Mouse (Mus musculus) liver, embryonic 13.5 days (tissue): ENCODE measurements at regions not wholly inside any gene's neighbourhood (a gene's known extent, or its start where the extent isn't known, plus 50 kb on each side); places are given as distances from the start of the nearest gene placed in this dataset.
A peak's percentile ranks its signal among the peaks of the same experiment; 100 is the strongest.

Source experiments
- ATAC-seq: fragments of 200-750 bp; cut with Nextera tagmentation; 2 replicates; pipeline ENCODE4 v1.8.0; 2017; ENCODE audit warnings: low read depth, mild to moderate bottlenecking, moderate number of reproducible peaks, moderate library complexity
- DNase-seq: peaks from one replicate; pipeline ENCODE4 v3.0.0; 2022
- H3K27ac ChIP-seq: fragments of 300-500 bp; sonication (generic); 2 replicates; pipeline ENCODE4 v1.5.1; 2015; ENCODE audit warnings: moderate library complexity, mild to moderate bottlenecking, inconsistent platforms
- H3K27me3 ChIP-seq: fragments of 300-500 bp; sonication (generic); 2 replicates; pipeline ENCODE4 v1.6.1; 2015; ENCODE audit warnings: mild to moderate bottlenecking, inconsistent platforms
- H3K36me3 ChIP-seq: fragments of 300-500 bp; sonication (generic); 2 replicates; pipeline ENCODE4 v1.6.1; 2015; ENCODE audit warnings: mild to moderate bottlenecking, inconsistent platforms
- H3K4me1 ChIP-seq: fragments of 300-500 bp; sonication (generic); replicated peaks from 2 replicates; pipeline ENCODE4 v1.6.1; 2015; ENCODE audit warnings: inconsistent platforms
- H3K4me2 ChIP-seq: fragments of 300-500 bp; sonication (generic); 2 replicates; pipeline ENCODE4 v1.6.1; 2015; ENCODE audit warnings: inconsistent platforms, mild to moderate bottlenecking, moderate library complexity
- H3K4me3 ChIP-seq: fragments of 300-500 bp; sonication (generic); replicated peaks from 2 replicates; pipeline ENCODE4 v1.5.1; 2015; ENCODE audit warnings: mild to moderate bottlenecking, inconsistent platforms
- H3K9ac ChIP-seq: fragments of 300-500 bp; sonication (generic); 2 replicates; pipeline ENCODE4 v1.6.1; 2015; ENCODE audit warnings: mild to moderate bottlenecking, inconsistent platforms
- H3K9me3 ChIP-seq: fragments of 300-500 bp; sonication (generic); replicated peaks from 2 replicates; pipeline ENCODE4 v1.6.1; 2016; ENCODE audit warnings: inconsistent platforms
- WGBS: fragments of 180-500 bp; shearing (Covaris S2); methylation state at CpG from one replicate; pipeline ENCODE4 v1.1.7; 2015; ENCODE audit not compliant: insufficient replicate concordance; 5-methylcytosine and 5-hydroxymethylcytosine counted together

- 44% methylated on average over 2 of the region's 2 CpGs for WGBS
- Histone ChIP-seq H3K27ac (no peak overlapping the region), H3K4me3 (no peak overlapping the region), H3K27me3 (no peaks in the 10 kb centered on the region), H3K36me3 (no peaks in the 10 kb centered on the region), H3K9me3 (no peaks in the 10 kb centered on the region), H3K4me1 (no peaks in the 10 kb centered on the region; the same call in 1 of the 2 replicates), H3K4me2 (no peak overlapping the region), H3K9ac (no peak overlapping the region)
- ATAC-seq (no peak), DNase-seq (no peak)
Observed at GRCm38 (mm10) chr8:103409121-103409551, 623.7 kb upstream of the Cdh11 start.

- DNase-seq = no peak
- no peaks in the 10 kb centered on the region; the same call in 1 of the 2 replicates for H3K4me1 ChIP-seq
- WGBS = 56% methylated on average over 7 of the region's 7 CpGs
- no peaks in the 10 kb centered on the region for H3K27me3 ChIP-seq
- H3K4me3 ChIP-seq = no peak overlapping the region
- ATAC-seq = no peak
- no peaks in the 10 kb centered on the region for H3K36me3 ChIP-seq
- no peak overlapping the region for H3K4me2 ChIP-seq
- H3K9me3 ChIP-seq = no peaks in the 10 kb centered on the region
- no peak overlapping the region for H3K27ac ChIP-seq
- no peak overlapping the region for H3K9ac ChIP-seq
Observed at GRCm38 (mm10) chr8:103412731-103413130, 627.3 kb upstream of the Cdh11 start.

GRCm38 (mm10) chr8:103413589-103414575, 628.4 kb upstream of the Cdh11 start:
- DNase-seq = no peak
- Histone ChIP-seq H3K27ac (peak overlapping the region; percentile 23; the same call in 1 of the 2 replicates), H3K36me3 (no peaks in the 10 kb centered on the region)

GRCm38 (mm10) chr8:103422313-103422973, 637.0 kb upstream of the Cdh11 start:
- DNase-seq (no peak), ATAC-seq (no peak)
- no peaks in the 10 kb centered on the region for H3K27me3 ChIP-seq
- no peaks in the 10 kb centered on the region for H3K36me3 ChIP-seq
- WGBS = 57% methylated on average over 2 of the region's 2 CpGs
- no peak overlapping the region for H3K4me3 ChIP-seq
- no peaks in the 10 kb centered on the region for H3K4me1 ChIP-seq
- no peak overlapping the region for H3K9ac ChIP-seq
- H3K4me2 ChIP-seq = no peak overlapping the region
- H3K9me3 ChIP-seq = no peaks in the 10 kb centered on the region
- no peak overlapping the region for H3K27ac ChIP-seq

More at GRCm38 (mm10) chr8:103413589-103414575, 628.4 kb upstream of the Cdh11 start:
- Histone ChIP-seq H3K4me3 (no peak overlapping the region), H3K27me3 (no peaks in the 10 kb centered on the region), H3K4me2 (no peak overlapping the region), H3K9ac (no peak overlapping the region), H3K4me1 (no peaks in the 10 kb centered on the region; the same call in 1 of the 2 replicates), H3K9me3 (no peaks in the 10 kb centered on the region)
- ATAC-seq = peak; percentile 43; the same call in 1 of the 2 replicates
- 48% methylated on average over 11 of the region's 11 CpGs for WGBS

GRCm38 (mm10) chr8:103425967-103426366, 640.5 kb upstream of the Cdh11 start:
- DNase-seq (no peak), ATAC-seq (no peak)

DNA sequence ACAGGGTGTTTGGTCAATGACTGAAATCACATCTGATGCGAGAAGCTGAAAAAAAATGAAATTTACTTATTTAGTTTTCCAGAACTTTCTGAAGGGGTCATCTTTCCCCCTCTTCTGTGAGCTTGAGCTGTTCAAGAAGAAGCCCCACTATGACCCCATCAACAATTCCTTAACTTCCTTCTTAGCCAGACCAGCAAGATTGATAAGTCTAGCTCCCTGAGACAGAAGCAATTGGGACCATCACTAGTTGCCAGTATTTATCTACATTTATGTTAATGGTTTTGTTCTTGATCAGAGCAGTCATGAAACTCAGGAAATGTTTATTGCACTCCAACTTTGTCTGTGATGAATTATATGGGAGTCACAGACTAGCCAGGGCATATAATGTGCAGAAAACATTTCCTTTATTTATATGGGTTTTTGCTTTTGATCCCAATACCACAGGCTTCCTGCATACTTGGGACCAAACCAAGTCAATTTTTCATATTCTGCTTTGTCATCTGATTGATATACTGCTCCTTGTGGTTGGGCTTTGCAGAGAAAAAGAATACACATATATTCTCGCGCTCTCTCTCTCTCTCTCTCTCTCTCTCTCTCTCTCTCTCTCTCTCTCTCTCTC, 645.5 kb upstream of the Cdh11 start:
- Histone ChIP-seq H3K27me3 (no peaks in the 10 kb centered on the region), H3K4me2 (no peak overlapping the region), H3K4me1 (no peaks in the 10 kb centered on the region), H3K4me3 (no peak overlapping the region), H3K9me3 (no peaks in the 10 kb centered on the region), H3K9ac (no peak overlapping the region), H3K27ac (no peak overlapping the region), H3K36me3 (no peaks in the 10 kb centered on the region)
- WGBS = 77% methylated on average over 3 of the region's 3 CpGs
- DNase-seq (no peak), ATAC-seq (no peak)

More at GRCm38 (mm10) chr8:103425967-103426366, 640.5 kb upstream of the Cdh11 start:
- H3K27ac ChIP-seq = no peak overlapping the region
- no peaks in the 10 kb centered on the region for H3K36me3 ChIP-seq
- H3K9ac ChIP-seq = no peak overlapping the region
- WGBS = 46% methylated on average over 1 of the region's 1 CpGs
- H3K4me3 ChIP-seq = no peak overlapping the region
- no peak overlapping the region for H3K4me2 ChIP-seq
- H3K27me3 ChIP-seq = no peaks in the 10 kb centered on the region
- H3K4me1 ChIP-seq = no peaks in the 10 kb centered on the region
- H3K9me3 ChIP-seq = no peaks in the 10 kb centered on the region

- no peaks in the 10 kb centered on the region for H3K4me1 ChIP-seq
- ATAC-seq (no peak), DNase-seq (no peak)
- 76% methylated on average over 6 of the region's 6 CpGs for WGBS
- no peaks in the 10 kb centered on the region for H3K27me3 ChIP-seq
- H3K4me3 ChIP-seq = no peak overlapping the region
- no peaks in the 10 kb centered on the region for H3K36me3 ChIP-seq
- H3K4me2 ChIP-seq = no peak overlapping the region
- no peak overlapping the region for H3K9ac ChIP-seq
- H3K27ac ChIP-seq = no peak overlapping the region
- H3K9me3 ChIP-seq = no peaks in the 10 kb centered on the region
Observed at GRCm38 (mm10) chr8:103433532-103434105, 648.2 kb upstream of the Cdh11 start.

DNA sequence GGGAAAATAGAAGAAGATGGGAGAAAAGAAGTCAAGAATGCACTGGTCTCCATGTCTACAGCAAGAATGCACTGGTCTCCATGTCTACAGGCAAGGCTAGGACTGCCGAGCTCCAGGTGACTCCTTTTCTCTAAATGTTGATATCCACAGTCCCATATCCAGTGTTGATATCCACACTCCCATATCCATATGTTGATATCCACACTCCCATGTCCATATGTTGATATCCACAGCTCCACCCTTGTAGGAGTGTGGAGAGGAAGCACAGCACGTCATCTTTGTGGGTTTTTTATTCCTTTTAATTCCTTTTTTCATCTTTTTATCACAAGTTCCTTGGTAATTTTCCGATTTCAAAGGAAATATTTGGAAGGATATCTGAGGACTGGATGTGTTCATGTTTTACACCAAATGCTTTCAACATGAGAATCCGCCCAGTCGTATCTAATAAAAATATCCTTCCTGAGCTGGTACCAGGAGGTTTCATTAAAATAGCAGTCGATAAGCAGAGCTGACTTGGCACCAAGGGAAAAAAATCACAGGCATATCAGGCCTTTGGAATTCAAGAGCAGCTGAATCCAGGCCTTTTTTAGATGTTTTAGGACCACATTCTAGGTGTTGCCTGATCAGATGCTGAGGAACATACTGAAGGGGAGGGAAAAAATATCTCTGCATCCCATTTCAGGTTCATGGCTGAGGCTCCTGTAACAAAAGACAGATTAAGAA, 653.7 kb upstream of the Cdh11 start:
- Histone ChIP-seq H3K4me1 (no peaks in the 10 kb centered on the region), H3K4me2 (no peak overlapping the region), H3K4me3 (no peak overlapping the region), H3K36me3 (no peaks in the 10 kb centered on the region), H3K9me3 (no peaks in the 10 kb centered on the region), H3K27ac (no peak overlapping the region), H3K27me3 (no peaks in the 10 kb centered on the region), H3K9ac (no peak overlapping the region)
- WGBS = 57% methylated on average over 6 of the region's 6 CpGs
- DNase-seq (no peak), ATAC-seq (no peak)

DNA sequence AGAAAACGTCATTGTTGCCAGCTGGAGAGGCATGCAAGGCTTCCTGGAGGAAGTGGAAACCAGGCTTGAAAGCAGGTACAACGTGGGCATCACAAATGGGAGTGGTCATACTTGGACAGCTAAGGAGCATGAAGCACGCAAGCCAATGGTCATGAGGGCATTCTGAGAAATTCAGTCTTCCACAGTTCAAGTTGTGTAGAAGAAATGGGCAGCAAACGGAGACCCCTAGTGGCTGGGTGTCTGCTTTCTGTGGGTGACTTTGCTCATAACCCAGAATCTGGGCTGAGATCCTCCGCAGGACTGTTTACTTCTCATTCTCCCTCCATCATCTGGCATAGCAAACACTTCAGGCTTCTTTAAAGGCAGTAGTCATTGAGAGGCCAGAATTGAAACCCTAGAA, 655.7 kb upstream of the Cdh11 start:
- no peak overlapping the region for H3K27ac ChIP-seq
- H3K4me2 ChIP-seq = no peak overlapping the region
- no peaks in the 10 kb centered on the region for H3K36me3 ChIP-seq
- no peak overlapping the region for H3K9ac ChIP-seq
- WGBS = 43% methylated on average over 5 of the region's 5 CpGs
- DNase-seq (no peak), ATAC-seq (no peak)
- no peaks in the 10 kb centered on the region for H3K9me3 ChIP-seq
- H3K27me3 ChIP-seq = no peaks in the 10 kb centered on the region
- H3K4me1 ChIP-seq = no peaks in the 10 kb centered on the region
- H3K4me3 ChIP-seq = no peak overlapping the region

DNA sequence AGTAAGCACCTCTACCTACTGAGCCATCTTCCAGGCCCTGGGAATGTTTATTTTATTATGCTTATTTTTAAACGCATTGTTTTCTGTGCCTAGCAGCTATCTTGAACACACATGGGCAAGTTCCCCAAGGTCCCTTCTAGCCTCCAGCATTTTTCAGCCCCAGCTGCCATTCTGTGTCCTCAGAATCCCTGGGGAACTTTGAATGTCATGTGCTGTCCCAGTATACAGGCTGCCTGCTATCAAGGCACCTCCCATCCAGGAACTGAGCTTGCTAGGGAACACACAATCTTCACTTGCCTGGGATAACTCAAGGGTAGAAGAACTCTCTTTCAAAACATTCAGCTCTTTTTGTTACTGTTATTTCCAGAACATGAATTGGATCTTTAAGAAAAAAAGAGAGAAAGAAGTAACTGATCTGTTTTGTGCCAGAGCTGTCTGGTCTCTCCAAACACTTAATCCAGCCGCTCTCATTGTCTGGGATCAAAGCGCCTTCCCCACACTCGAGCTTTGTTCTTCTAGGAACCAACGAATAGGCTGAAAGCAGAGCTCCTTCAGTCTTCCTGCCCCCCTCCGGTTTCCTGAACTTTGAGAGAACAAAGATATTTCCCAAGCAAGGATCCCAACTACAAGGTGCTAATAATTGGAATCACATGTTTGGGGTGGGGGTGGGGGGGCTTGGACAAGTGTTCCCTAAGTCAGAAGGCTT, 657.1 kb upstream of the Cdh11 start:
- no peak overlapping the region for H3K27ac ChIP-seq
- H3K4me2 ChIP-seq = no peak overlapping the region
- H3K36me3 ChIP-seq = no peaks in the 10 kb centered on the region
- ATAC-seq (no peak), DNase-seq (no peak)
- H3K9ac ChIP-seq = no peak overlapping the region
- no peaks in the 10 kb centered on the region for H3K27me3 ChIP-seq
- H3K4me3 ChIP-seq = no peak overlapping the region
- no peaks in the 10 kb centered on the region for H3K4me1 ChIP-seq
- H3K9me3 ChIP-seq = no peaks in the 10 kb centered on the region
- WGBS = 21% methylated on average over 6 of the region's 6 CpGs
